Mouse (Mus musculus) ES-E14 (cell line): ENCODE measurements around the gene Fcamr. TPM values are rescaled to one million over a fixed set of nuclear protein-coding genes. Genes with fewer than 3 reads are reported as not detected.

ENCODE experiments used
- DNase-seq: peaks from one replicate; pipeline ENCODE4 v3.0.0-alpha.2; 2013; ENCODE audit warnings: low read depth, low spot score
- H3K27ac ChIP-seq: 2 replicates; pipeline ENCODE4 v1.5.1; 2012; ENCODE audit warnings: low read depth, mild to moderate bottlenecking, low read length, moderate library complexity, mixed read lengths; ENCODE audit not compliant: poor library complexity, insufficient read depth, severe bottlenecking
- H3K36me3 ChIP-seq: 2 replicates; pipeline ENCODE4 v1.6.1; 2012; ENCODE audit warnings: mild to moderate bottlenecking, low read length, moderate library complexity, mixed read lengths; ENCODE audit not compliant: control insufficient read depth, poor library complexity, insufficient read depth, severe bottlenecking
- H3K4me1 ChIP-seq, 2 experiments: fragments of 150-350 bp in 1 of 2; sonication (generic) in 1 of 2; 2 replicates each; pipeline ENCODE4 v1.6.1; 2012; ENCODE audit warnings: low read length in 2 of 2, mild to moderate bottlenecking in 1 of 2, mixed read lengths in 1 of 2; ENCODE audit not compliant: control insufficient read depth in 2 of 2, insufficient read depth in 2 of 2, poor library complexity in 1 of 2
- H3K4me3 ChIP-seq, 2 experiments: fragments of 150-350 bp in 1 of 2; sonication (generic) in 1 of 2; 2 replicates each; pipeline ENCODE4 v1.5.1; 2012; ENCODE audit warnings: low read length in 2 of 2, low read depth in 1 of 2, mild to moderate bottlenecking in 1 of 2, mixed read lengths in 1 of 2; ENCODE audit not compliant: insufficient read depth in 1 of 2, poor library complexity in 1 of 2, severe bottlenecking in 1 of 2
- H3K9ac ChIP-seq: 2 replicates; pipeline ENCODE4 v1.6.1; 2012; ENCODE audit warnings: low read depth, mild to moderate bottlenecking, low read length, mixed read lengths; ENCODE audit not compliant: poor library complexity, insufficient read depth, severe bottlenecking
- H3K9me3 ChIP-seq: fragments of 150-350 bp; sonication (generic); 2 replicates; pipeline ENCODE4 v1.6.1; 2012; ENCODE audit warnings: low read depth, mild to moderate bottlenecking, low read length; ENCODE audit not compliant: control insufficient read depth, insufficient read depth
- CHD2 ChIP-seq: IDR thresholded peaks from 2 replicates; pipeline ENCODE4 v1.6.1; 2014; ENCODE audit warnings: mild to moderate bottlenecking, low read depth, low read length, inconsistent platforms
- HCFC1 ChIP-seq: IDR thresholded peaks from 2 replicates; pipeline ENCODE4 v1.6.1; 2012; ENCODE audit warnings: low read length, inconsistent platforms, borderline replicate concordance; ENCODE audit not compliant: insufficient read depth
- MAFK ChIP-seq: IDR thresholded peaks from 2 replicates; pipeline ENCODE4 v1.6.1; 2014; ENCODE audit warnings: mild to moderate bottlenecking, low read depth, low read length, inconsistent platforms; ENCODE audit not compliant: insufficient read depth
- ZC3H11A ChIP-seq: IDR thresholded peaks from 2 replicates; pipeline ENCODE4 v1.6.1; 2012; ENCODE audit warnings: low read depth, mild to moderate bottlenecking, inconsistent platforms, low read length, borderline replicate concordance
- ZNF384 ChIP-seq: IDR thresholded peaks from 2 replicates; pipeline ENCODE4 v1.6.1; 2012; ENCODE audit warnings: low read depth, low read length, inconsistent platforms
- in situ Hi-C, 2 experiments: fragments of 600-800 bp; cut with MboI; formaldehyde crosslinking; loops; one replicate each; pipeline ENCODE4 v1.15.1; 2025; ENCODE audit warnings: low sequenced_read_pairs in 2 of 2, inconsistent platforms in 1 of 2; ENCODE audit not compliant: unreplicated experiment in 2 of 2
- total RNA-seq: library from RNA; depleted of rRNA; stranded (reverse); fragments of 300-350 nt; gene quantifications from 2 replicates; pipeline ENCODE4 v1.2.3, GENCODE M21; 2012

Fcamr gene
- total RNA-seq, 1 experiment, result 0.09 TPM

GRCm38 (mm10) chr1:130798551-130798950 lies 2.2 kb upstream of the Fcamr start:
- Histone ChIP-seq H3K4me3 (no peak overlapping the region), H3K36me3 (no peaks in the 10 kb centered on the region), H3K27ac (no peak overlapping the region), H3K4me1 (no peaks in the 10 kb centered on the region), H3K9ac (no peak overlapping the region), H3K9me3 (no peaks in the 10 kb centered on the region)
- no peak for DNase-seq
- in situ Hi-C loops, result no loop called here
- no peak for TF ChIP-seq ZC3H11A
- no peak for TF ChIP-seq MAFK
- TF ChIP-seq ZNF384, result no peak
- TF ChIP-seq HCFC1, result no peak
- no peak for TF ChIP-seq CHD2

DNA sequence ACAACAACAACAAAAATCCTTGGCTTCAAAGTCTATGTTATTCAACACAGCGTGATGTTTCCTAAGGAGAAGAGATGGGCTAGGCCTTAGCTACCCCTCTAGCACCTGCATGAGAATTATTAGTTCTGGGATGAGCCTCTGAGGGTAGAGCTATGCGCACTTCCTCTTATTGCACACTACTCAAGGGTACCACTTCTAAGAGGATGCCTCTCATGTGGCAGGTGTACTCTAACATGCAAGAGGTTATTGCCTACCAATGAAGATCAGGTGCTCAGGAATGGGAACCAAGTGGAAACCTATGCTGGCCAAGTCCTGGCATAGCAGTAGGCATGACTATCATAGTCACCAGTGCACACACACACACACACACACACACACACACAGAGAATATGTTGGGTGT lies 1.3 kb upstream of the Fcamr start:
- H3K4me3 ChIP-seq, result no peak overlapping the region
- no peak for TF ChIP-seq HCFC1
- no peak for TF ChIP-seq ZNF384
- TF ChIP-seq CHD2, result no peak
- no peak for TF ChIP-seq MAFK
- no peak for TF ChIP-seq ZC3H11A
- no peak for DNase-seq
- H3K9ac ChIP-seq, result no peak overlapping the region
- H3K36me3 ChIP-seq, result no peaks in the 10 kb centered on the region
- in situ Hi-C loops, result no loop called here
- H3K4me1 ChIP-seq, result no peaks in the 10 kb centered on the region
- no peak overlapping the region for H3K27ac ChIP-seq
- H3K9me3 ChIP-seq, result no peaks in the 10 kb centered on the region

GRCm38 (mm10) chr1:130801511-130801910 lies 809 bp downstream of the Fcamr start:
- Histone ChIP-seq H3K9ac (no peak overlapping the region), H3K4me3 (no peak overlapping the region), H3K9me3 (no peaks in the 10 kb centered on the region), H3K36me3 (no peaks in the 10 kb centered on the region), H3K27ac (no peak overlapping the region), H3K4me1 (no peaks in the 10 kb centered on the region)
- in situ Hi-C loops, result no loop called here
- TF ChIP-seq ZC3H11A (no peak), ZNF384 (no peak), HCFC1 (no peak), CHD2 (no peak), MAFK (no peak)
- DNase-seq, result no peak

GRCm38 (mm10) chr1:130802976-130803375 lies 2.3 kb downstream of the Fcamr start:
- no peak for DNase-seq
- no peaks in the 10 kb centered on the region for H3K36me3 ChIP-seq
- H3K4me1 ChIP-seq, result no peaks in the 10 kb centered on the region
- in situ Hi-C loops, result no loop called here
- H3K9ac ChIP-seq, result no peak overlapping the region
- TF ChIP-seq ZNF384 (no peak), ZC3H11A (no peak), HCFC1 (no peak), MAFK (no peak), CHD2 (no peak)
- no peaks in the 10 kb centered on the region for H3K9me3 ChIP-seq
- no peak overlapping the region for H3K27ac ChIP-seq
- no peak overlapping the region for H3K4me3 ChIP-seq

DNA sequence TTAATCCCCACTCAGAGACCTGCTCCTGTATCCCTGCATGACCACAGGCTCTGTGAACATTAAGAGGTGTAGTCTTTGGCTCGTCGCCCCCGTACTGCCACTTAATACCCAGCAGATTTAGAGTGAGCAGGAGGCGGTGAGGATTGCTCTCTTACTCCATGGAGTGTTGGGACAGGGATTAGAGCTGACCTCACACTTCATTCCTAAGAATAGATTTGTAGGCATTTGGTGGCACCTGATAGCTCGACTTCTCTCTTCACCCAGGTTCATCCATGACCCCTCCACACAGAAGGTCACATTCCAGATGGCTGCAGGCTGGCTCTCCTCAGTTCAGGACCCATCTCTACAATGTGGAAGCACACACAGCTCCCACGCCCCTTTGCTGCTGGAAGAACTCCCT lies 3.6 kb downstream of the Fcamr start:
- Histone ChIP-seq H3K36me3 (no peaks in the 10 kb centered on the region), H3K9me3 (no peaks in the 10 kb centered on the region), H3K4me3 (no peak overlapping the region), H3K4me1 (no peaks in the 10 kb centered on the region), H3K27ac (no peak overlapping the region), H3K9ac (no peak overlapping the region)
- TF ChIP-seq ZNF384 (no peak), ZC3H11A (no peak), HCFC1 (no peak), CHD2 (no peak), MAFK (no peak)
- DNase-seq, result no peak
- in situ Hi-C loops, result no loop called here
